Mouse (Mus musculus): ENCODE measurements around the gene Hebp1.

GRCm38 (mm10) chr6:135166262-135166661, 31.6 kb downstream of the Hebp1 start:
- no peak for TF ChIP-seq POLR2A (IDR thresholded peaks at IDR 0.05; ENCODE audit: low read depth, low read length)
- TF ChIP-seq CTCF (IDR thresholded peaks at IDR 0.05; ENCODE audit: extremely low read depth, insufficient read depth, insufficient read length, insufficient replicate concordance): no peak

All from spleen, adult 2 months (tissue).